ENCODE assay signal across 18 mouse cellular contexts in genomic region chr5:4335683-4336082, GRCm38 (mm10).
A peak's percentile ranks its signal among the peaks of the same experiment; 100 is the strongest.
DNase-seq lines count a peak whose midpoint lies in the region; ATAC-seq lines count a peak whose summit lies in the region.
"Had no signal": no experiment of that assay in that cellular context is flagged by ENCODE, and none has a peak within 500 bp of the region (broad histone marks: within the 10 kb centered on the region; RNA-seq: fewer than 3 reads in every experiment).

No protein-coding gene starts in this region.

- H3K9me3 ChIP-seq in forebrain, embryonic 16.5 days (ENCODE audit: control insufficient read depth, low read length), result no peaks in the 10 kb centered on the region
- H3K9me3 ChIP-seq in forebrain, embryonic 12.5 days, result no peaks in the 10 kb centered on the region
- H3K9me3 ChIP-seq: limb, embryonic 15.5 days; midbrain, embryonic 13.5 days had no signal

- H3K36me3 ChIP-seq in forebrain, embryonic 16.5 days (ENCODE audit: control insufficient read depth, insufficient read depth), result no peaks in the 10 kb centered on the region
- H3K36me3 ChIP-seq in forebrain, embryonic 12.5 days (replicated peaks), result no peaks in the 10 kb centered on the region
- H3K36me3 ChIP-seq: embryonic facial prominence, embryonic 10.5 days; limb, embryonic 15.5 days; midbrain, embryonic 13.5 days had no signal

- H3K27me3 ChIP-seq in forebrain, embryonic 16.5 days (replicated peaks; ENCODE audit: control insufficient read depth, insufficient read depth, low read length), result no peaks in the 10 kb centered on the region
- no peaks in the 10 kb centered on the region for H3K27me3 ChIP-seq in forebrain, embryonic 12.5 days
- H3K27me3 ChIP-seq: limb, embryonic 15.5 days; midbrain, embryonic 13.5 days; Patski had no signal

- ATAC-seq in forebrain, embryonic 16.5 days, result peak; percentile 68
- no peak for ATAC-seq in forebrain, embryonic 12.5 days (ENCODE audit: low FRiP score)
- ATAC-seq: activated CD4-positive, CD25-positive, alpha-beta regulatory T cell, adult 4 months; midbrain, embryonic 13.5 days; Patski had no signal

- DNase-seq in layer of hippocampus, adult 9-11 months, result peak; percentile 13
- no peak for DNase-seq in layer of hippocampus, adult 8-10 months (ENCODE audit: low spot score in 2 of 2)
- peak; percentile 48 for DNase-seq in adipocyte (ENCODE audit: low spot score)
- peak; percentile 26 for DNase-seq in lung, postnatal 14 days
- DNase-seq in thymus, adult 18-20 months, result no peak
- DNase-seq: adrenal gland, postnatal 36 days; cerebellum, postnatal 25 days; gastrocnemius, postnatal 14 days; kidney, adult 2 months; kidney, postnatal 25 days had no signal

- H3K9ac ChIP-seq in forebrain, embryonic 16.5 days (replicated peaks; ENCODE audit: low read depth, low read length), result no peak overlapping the region
- no peak overlapping the region for H3K9ac ChIP-seq in forebrain, embryonic 12.5 days
- H3K9ac ChIP-seq: limb, embryonic 15.5 days; midbrain, embryonic 13.5 days had no signal

- H3K4me2 ChIP-seq in forebrain, embryonic 16.5 days (ENCODE audit: low read length), result no peak overlapping the region
- no peak overlapping the region for H3K4me2 ChIP-seq in forebrain, embryonic 12.5 days
- H3K4me2 ChIP-seq: limb, embryonic 15.5 days; midbrain, embryonic 13.5 days had no signal

- H3K4me1 ChIP-seq in forebrain, embryonic 16.5 days (replicated peaks; ENCODE audit: control insufficient read depth, insufficient read depth, low read length), result no peaks in the 10 kb centered on the region
- no peaks in the 10 kb centered on the region for H3K4me1 ChIP-seq in forebrain, embryonic 12.5 days
- H3K4me1 ChIP-seq: embryonic facial prominence, embryonic 10.5 days; limb, embryonic 15.5 days; midbrain, embryonic 13.5 days had no signal

- H3K27ac ChIP-seq in forebrain, embryonic 16.5 days (ENCODE audit: low read length), result no peak overlapping the region
- no peak overlapping the region for H3K27ac ChIP-seq in forebrain, embryonic 12.5 days
- H3K27ac ChIP-seq: embryonic facial prominence, embryonic 10.5 days; limb, embryonic 15.5 days; midbrain, embryonic 13.5 days had no signal

- 22% methylated on average over 5 of the region's 5 CpGs for whole genome bisulfite sequencing in forebrain, embryonic 16.5 days
- 59% methylated on average over 5 of the region's 5 CpGs for WGBS in forebrain, embryonic 12.5 days

- no peak overlapping the region for H3K4me3 ChIP-seq in forebrain, embryonic 16.5 days (replicated peaks; ENCODE audit: low read length)
- H3K4me3 ChIP-seq in forebrain, embryonic 12.5 days (replicated peaks), result no peak overlapping the region
- H3K4me3 ChIP-seq: embryonic facial prominence, embryonic 10.5 days; limb, embryonic 15.5 days; midbrain, embryonic 13.5 days; myocyte had no signal

Comparison
In these comparisons a context has a peak if more than half of its experiments do, and no peak if none do; other contexts are left out.
1. DNase-seq: peak in layer of hippocampus, adult 9-11 months (single experiment), adipocyte (single experiment) and lung, postnatal 14 days (single experiment); none in layer of hippocampus, adult 8-10 months (0 of 2) and thymus, adult 18-20 months (0 of 2).